Mouse (Mus musculus) lung, embryonic 16.5 days (tissue): ENCODE measurements around the gene Crlf1. TPM values are rescaled to one million over a fixed set of nuclear protein-coding genes. Genes with fewer than 3 reads are reported as not detected.
A peak's percentile ranks its signal among the peaks of the same experiment; 100 is the strongest.

Experiments
- ATAC-seq: fragments of 200-750 bp; cut with Nextera tagmentation; 2 replicates; pipeline ENCODE4 v1.8.0; 2017; ENCODE audit warnings: low read depth, mild to moderate bottlenecking, moderate library complexity
- H3K27ac ChIP-seq: fragments of 300-500 bp; sonication (generic); 2 replicates; pipeline ENCODE4 v1.5.1; 2014; ENCODE audit warnings: mild to moderate bottlenecking, control low read depth, low read length
- H3K27me3 ChIP-seq: fragments of 300-500 bp; sonication (generic); 2 replicates; pipeline ENCODE4 v1.6.1; 2014; ENCODE audit warnings: low read depth, low read length, mixed read lengths; ENCODE audit not compliant: control insufficient read depth, insufficient read depth
- H3K36me3 ChIP-seq: fragments of 300-500 bp; sonication (generic); 2 replicates; pipeline ENCODE4 v1.6.1; 2014; ENCODE audit warnings: low read length; ENCODE audit not compliant: control insufficient read depth, insufficient read depth
- H3K4me1 ChIP-seq: fragments of 300-500 bp; sonication (generic); replicated peaks from 2 replicates; pipeline ENCODE4 v1.6.1; 2014; ENCODE audit warnings: low read length, mixed read lengths; ENCODE audit not compliant: control insufficient read depth, insufficient read depth
- H3K4me2 ChIP-seq: fragments of 300-500 bp; sonication (generic); 2 replicates; pipeline ENCODE4 v1.6.1; 2014; ENCODE audit warnings: low read depth, low read length, control low read depth
- H3K4me3 ChIP-seq: fragments of 300-500 bp; sonication (generic); 2 replicates; pipeline ENCODE4 v1.5.1; 2014; ENCODE audit warnings: mild to moderate bottlenecking, low read length, control low read depth
- H3K9ac ChIP-seq: fragments of 300-500 bp; sonication (generic); 2 replicates; pipeline ENCODE4 v1.6.1; 2014; ENCODE audit warnings: low read length, control low read depth
- H3K9me3 ChIP-seq: fragments of 300-500 bp; sonication (generic); 2 replicates; pipeline ENCODE4 v1.6.1; 2016; ENCODE audit warnings: low read length; ENCODE audit not compliant: control insufficient read depth
- WGBS: fragments of 180-500 bp; shearing (Covaris S2); extraction: QIAGEN DNeasy Blood & Tissue Kit; methylation state at CpG from one replicate; pipeline ENCODE4 v1.1.7; 2014; 5-methylcytosine and 5-hydroxymethylcytosine counted together
- polyA plus RNA-seq: library from polyadenylated mRNA; unstranded; fragments of >200 nt; fragmentation: Nextera tagmentation; extraction: Ambion mirVana; gene quantifications from 2 replicates; pipeline ENCODE4 v1.2.1, GENCODE M21; 2015

The Crlf1 gene
- polyA plus RNA-seq, 1 experiment from 2014 or later = 169 TPM

GRCm38 (mm10) chr8:70466305-70466704 lies 26.7 kb upstream of the Crlf1 start:
- peaks cover 34% of the 10 kb centered on the region for H3K4me1 ChIP-seq

GRCm38 (mm10) chr8:70466771-70467170 lies 26.2 kb upstream of the Crlf1 start:
- Histone ChIP-seq H3K4me2 (no peak overlapping the region), H3K36me3 (peaks cover 7% of the 10 kb centered on the region; the same call in 1 of the 2 replicates), H3K4me1 (peaks cover 34% of the 10 kb centered on the region), H3K27ac (no peak overlapping the region), H3K27me3 (no peaks in the 10 kb centered on the region), H3K9me3 (no peaks in the 10 kb centered on the region), H3K9ac (no peak overlapping the region), H3K4me3 (no peak overlapping the region)
- ATAC-seq = no peak
- 51% methylated on average over 11 of the region's 11 CpGs for WGBS

More at GRCm38 (mm10) chr8:70466305-70466704, 26.7 kb upstream of the Crlf1 start:
- no peak overlapping the region for H3K9ac ChIP-seq
- H3K9me3 ChIP-seq = no peaks in the 10 kb centered on the region
- ATAC-seq = no peak
- no peaks in the 10 kb centered on the region for H3K27me3 ChIP-seq
- no peak overlapping the region for H3K4me2 ChIP-seq
- H3K27ac ChIP-seq = no peak overlapping the region
- no peak overlapping the region for H3K4me3 ChIP-seq
- WGBS = 82% methylated on average over 4 of the region's 4 CpGs
- peaks cover 7% of the 10 kb centered on the region; the same call in 1 of the 2 replicates for H3K36me3 ChIP-seq

GRCm38 (mm10) chr8:70467229-70467725 lies 25.7 kb upstream of the Crlf1 start:
- H3K36me3 ChIP-seq = peaks cover 7% of the 10 kb centered on the region; the same call in 1 of the 2 replicates
- no peak overlapping the region for H3K27ac ChIP-seq
- H3K9me3 ChIP-seq = no peaks in the 10 kb centered on the region
- no peaks in the 10 kb centered on the region for H3K27me3 ChIP-seq
- ATAC-seq = no peak
- H3K4me1 ChIP-seq = peaks cover 34% of the 10 kb centered on the region
- 63% methylated on average over 5 of the region's 5 CpGs for WGBS
- no peak overlapping the region for H3K4me2 ChIP-seq
- H3K9ac ChIP-seq = no peak overlapping the region
- no peak overlapping the region for H3K4me3 ChIP-seq

- H3K4me1 ChIP-seq = peaks cover 34% of the 10 kb centered on the region
Measured at GRCm38 (mm10) chr8:70467907-70468306, 25.1 kb upstream of the Crlf1 start.

GRCm38 (mm10) chr8:70468733-70469132 lies 24.2 kb upstream of the Crlf1 start:
- H3K9ac ChIP-seq = no peak overlapping the region
- no peaks in the 10 kb centered on the region for H3K9me3 ChIP-seq
- no peak overlapping the region for H3K4me3 ChIP-seq
- ATAC-seq = peak; percentile 77
- H3K36me3 ChIP-seq = peaks cover 7% of the 10 kb centered on the region; the same call in 1 of the 2 replicates
- WGBS = 66% methylated on average over 4 of the region's 4 CpGs
- no peaks in the 10 kb centered on the region for H3K27me3 ChIP-seq
- peaks cover 30% of the 10 kb centered on the region for H3K4me1 ChIP-seq
- no peak overlapping the region for H3K4me2 ChIP-seq
- H3K27ac ChIP-seq = 0 out of 2 replicates have a peak overlapping the region, but pooled peaks have one; percentile 48

More at GRCm38 (mm10) chr8:70467907-70468306, 25.1 kb upstream of the Crlf1 start:
- H3K27me3 ChIP-seq = no peaks in the 10 kb centered on the region
- no peak overlapping the region for H3K4me2 ChIP-seq
- H3K27ac ChIP-seq = no peak overlapping the region
- peaks cover 7% of the 10 kb centered on the region; the same call in 1 of the 2 replicates for H3K36me3 ChIP-seq
- H3K4me3 ChIP-seq = no peak overlapping the region
- H3K9me3 ChIP-seq = no peaks in the 10 kb centered on the region
- peak overlapping the region; percentile 33; the same call in 1 of the 2 replicates for H3K9ac ChIP-seq
- no peak for ATAC-seq
- WGBS = 36% methylated on average over 1 of the region's 1 CpGs

DNA sequence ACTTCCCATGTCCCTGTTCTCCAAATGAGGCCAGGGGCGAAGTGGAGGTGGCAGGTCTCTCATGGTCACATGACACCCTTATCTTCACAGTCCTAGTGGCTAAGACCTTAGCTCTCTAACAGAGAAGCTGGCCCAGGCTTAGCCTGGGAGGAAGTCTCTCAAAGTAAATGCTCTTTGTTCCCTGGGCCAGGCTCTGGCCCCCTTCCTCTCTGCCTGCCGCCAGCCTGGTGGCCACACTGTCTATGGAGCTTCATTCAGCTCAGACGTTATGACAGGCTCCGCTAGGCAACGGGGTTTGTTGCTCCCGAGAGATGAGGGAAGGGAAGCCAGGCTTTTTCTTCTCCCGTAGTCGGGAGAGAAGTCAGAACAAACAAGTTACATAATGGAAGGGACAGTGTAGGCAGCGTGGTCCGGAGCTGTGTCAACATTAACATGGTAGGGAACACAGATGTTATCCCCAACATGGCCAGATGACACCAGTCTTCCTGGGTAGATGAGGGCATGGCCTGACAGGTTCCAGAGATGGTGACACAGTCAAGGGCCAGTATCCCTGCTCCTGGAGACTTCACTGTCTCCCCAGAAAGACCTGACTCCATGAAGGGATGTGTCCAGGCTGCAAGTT lies 23.6 kb upstream of the Crlf1 start:
- no peak overlapping the region for H3K4me3 ChIP-seq
- peaks cover 7% of the 10 kb centered on the region; the same call in 1 of the 2 replicates for H3K36me3 ChIP-seq
- H3K4me2 ChIP-seq = no peak overlapping the region
- peaks cover 30% of the 10 kb centered on the region for H3K4me1 ChIP-seq
- H3K9me3 ChIP-seq = no peaks in the 10 kb centered on the region
- 33% methylated on average over 10 of the region's 10 CpGs for WGBS
- H3K27ac ChIP-seq = peak overlapping the region; percentile 48
- H3K9ac ChIP-seq = 0 out of 2 replicates have a peak overlapping the region, but pooled peaks have one; percentile 2
- peak; percentile 70; the same call in 1 of the 2 replicates for ATAC-seq
- H3K27me3 ChIP-seq = no peaks in the 10 kb centered on the region

DNA sequence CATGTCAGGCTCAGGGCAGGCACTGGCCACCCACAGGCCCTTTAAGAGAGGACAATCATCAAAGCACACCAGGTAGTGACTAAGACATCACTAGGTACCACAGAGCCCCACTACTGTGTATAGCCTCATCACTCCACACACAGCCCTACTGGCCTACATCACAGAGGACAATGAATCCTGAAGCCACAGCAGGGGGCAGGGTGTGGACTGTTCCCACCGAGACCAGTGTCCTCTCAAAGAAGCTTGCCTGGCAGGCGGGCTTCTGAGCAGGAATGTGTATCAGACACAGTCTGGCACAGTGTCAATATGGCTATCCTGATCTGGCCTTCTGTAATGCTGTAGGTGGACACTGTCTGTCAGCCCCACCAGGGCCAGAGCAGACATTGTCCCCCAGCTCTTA lies 23.0 kb upstream of the Crlf1 start:
- H3K4me2 ChIP-seq = no peak overlapping the region
- no peak overlapping the region for H3K4me3 ChIP-seq
- H3K27me3 ChIP-seq = no peaks in the 10 kb centered on the region
- ATAC-seq = no peak
- WGBS = 52% methylated on average over 2 of the region's 2 CpGs
- peaks cover 30% of the 10 kb centered on the region for H3K4me1 ChIP-seq
- H3K27ac ChIP-seq = no peak overlapping the region; the same call in 1 of the 2 replicates
- H3K9me3 ChIP-seq = no peaks in the 10 kb centered on the region
- no peak overlapping the region for H3K9ac ChIP-seq
- H3K36me3 ChIP-seq = peaks cover 7% of the 10 kb centered on the region; the same call in 1 of the 2 replicates

GRCm38 (mm10) chr8:70471856-70472255 lies 21.1 kb upstream of the Crlf1 start:
- 100% methylated on average over 7 of the region's 7 CpGs for WGBS
- H3K4me1 ChIP-seq = peaks cover 41% of the 10 kb centered on the region
- H3K4me2 ChIP-seq = no peak overlapping the region
- no peaks in the 10 kb centered on the region for H3K27me3 ChIP-seq
- H3K4me3 ChIP-seq = no peak overlapping the region
- ATAC-seq = no peak
- no peaks in the 10 kb centered on the region for H3K9me3 ChIP-seq
- no peak overlapping the region for H3K9ac ChIP-seq
- no peak overlapping the region for H3K27ac ChIP-seq
- H3K36me3 ChIP-seq = no peaks in the 10 kb centered on the region

DNA sequence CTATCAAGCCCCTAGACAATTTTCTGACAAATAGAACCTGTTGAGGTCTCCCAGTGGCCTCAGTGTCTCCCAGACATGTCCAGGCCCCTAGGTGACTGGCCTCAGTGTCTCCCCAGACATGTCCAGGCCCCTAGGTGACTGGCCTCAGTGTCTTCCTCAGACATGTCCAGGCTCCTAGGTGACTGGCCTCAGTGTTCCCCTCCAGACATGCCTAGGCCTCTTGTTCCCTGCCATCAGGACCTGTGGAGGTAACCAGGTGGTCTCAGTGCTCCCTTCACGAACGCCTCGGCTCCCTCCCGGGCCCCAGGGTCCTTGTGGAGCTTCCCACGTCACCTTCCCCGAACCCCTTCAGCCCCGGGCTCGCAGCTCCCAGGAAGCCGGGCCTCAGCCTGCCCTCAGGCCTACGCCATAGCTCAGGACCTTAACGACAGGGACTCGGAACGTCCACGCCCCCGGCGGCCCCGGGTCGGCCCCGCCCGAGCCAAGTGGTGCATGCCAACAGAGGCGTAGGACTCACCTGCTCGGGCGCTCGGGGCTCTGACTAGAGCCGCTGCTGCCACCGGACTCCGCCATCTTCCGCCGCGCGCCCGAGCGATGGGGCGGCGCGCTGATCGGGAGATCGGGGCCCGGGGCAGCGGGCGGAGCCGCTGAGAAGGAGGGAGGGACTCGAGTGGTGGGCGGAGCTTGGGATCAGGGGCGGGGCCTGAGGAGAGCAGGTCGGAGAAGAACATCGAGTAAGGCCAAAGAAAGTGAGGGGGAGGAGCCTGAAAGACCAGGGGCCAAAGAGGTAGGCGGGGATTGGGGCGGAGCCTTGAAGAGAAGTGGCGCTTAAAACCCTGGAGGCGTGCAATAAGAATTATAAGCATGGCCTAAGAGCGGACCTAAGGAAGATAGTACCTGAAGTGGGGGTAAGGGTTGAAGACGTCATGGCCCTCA lies 16.4 kb upstream of the Crlf1 start, which contains the start of gene Klhl26:
Klhl26 (minus strand) TSS at position 636 of the 936 bp plus-strand sequence.
- Histone ChIP-seq H3K9me3 (no peaks in the 10 kb centered on the region), H3K9ac (peak within 1 kb of the TSS; percentile 83), H3K4me2 (peak within 1 kb of the TSS; percentile 77), H3K36me3 (no peaks in the 10 kb centered on the region), H3K4me3 (peak within 1 kb of the TSS; percentile 69), H3K27ac (peak within 1 kb of the TSS; percentile 75), H3K4me1 (peaks cover 16% of the 10 kb centered on the region), H3K27me3 (peaks cover 3% of the 10 kb centered on the region; the same call in 1 of the 2 replicates)
- ATAC-seq = peak; percentile 94
- 1% methylated on average over 53 of the region's 53 CpGs for WGBS
